Mouse (Mus musculus) frontal cortex, postnatal 25 days (tissue): ENCODE data around the gene Tnf.
A peak's percentile ranks its signal among the peaks of the same experiment; 100 is the strongest.

Source experiments
- DNase-seq, 2 experiments: peaks; one replicate each; pipeline ENCODE4 v3.0.0; 2022; ENCODE audit warnings: low spot score in 2 of 2

Gene Tnf

GRCm38 (mm10) chr17:35173329-35173728 is 28.5 kb downstream of the Tnf start:
- no peak for DNase-seq

- DNase-seq: no peak
These were observed 29.2 kb downstream of the Tnf start for GRCm38 (mm10) chr17:35172445-35173234.

- DNase-seq: no peak
These were observed 33.1 kb downstream of the Tnf start for GRCm38 (mm10) chr17:35168541-35169207.

- DNase-seq: no peak
These were observed 34.0 kb downstream of the Tnf start for GRCm38 (mm10) chr17:35167794-35168193.

- peak in 1 of 2 experiments; percentile 45 for DNase-seq
These were observed 35.3 kb downstream of the Tnf start for GRCm38 (mm10) chr17:35166352-35167035.

GRCm38 (mm10) chr17:35165451-35166155 is 36.2 kb downstream of the Tnf start:
- no peak for DNase-seq

- DNase-seq: peak; percentile 98 to 99
These were observed 37.0 kb downstream of the Tnf start, which contains the start of gene Prrc2a for GRCm38 (mm10) chr17:35164568-35165450. Gene Prrc2a, minus strand, starts transcription at chr17:35164897.

- no peak for DNase-seq
These were observed 37.6 kb downstream of the Tnf start for GRCm38 (mm10) chr17:35164218-35164567.

- no peak for DNase-seq
These were observed 38.3 kb downstream of the Tnf start for GRCm38 (mm10) chr17:35163326-35164081.

- no peak for DNase-seq
These were observed 39.1 kb downstream of the Tnf start for GRCm38 (mm10) chr17:35162730-35163129.

- no peak for DNase-seq
These were observed 39.7 kb downstream of the Tnf start for GRCm38 (mm10) chr17:35162121-35162520.

GRCm38 (mm10) chr17:35161421-35161820 is 40.4 kb downstream of the Tnf start:
- no peak for DNase-seq

- no peak for DNase-seq
These were observed 42.2 kb downstream of the Tnf start for GRCm38 (mm10) chr17:35159638-35160037.

- DNase-seq: no peak
These were observed 42.8 kb downstream of the Tnf start for GRCm38 (mm10) chr17:35158850-35159593.

- DNase-seq: no peak
These were observed 44.1 kb downstream of the Tnf start for GRCm38 (mm10) chr17:35157661-35158175.

- DNase-seq: no peak
These were observed 44.6 kb downstream of the Tnf start for GRCm38 (mm10) chr17:35157254-35157653.

GRCm38 (mm10) chr17:35156461-35157200 is 45.2 kb downstream of the Tnf start:
- no peak for DNase-seq

GRCm38 (mm10) chr17:35155451-35155850 is 46.4 kb downstream of the Tnf start:
- DNase-seq: no peak

- no peak for DNase-seq
These were observed 47.2 kb downstream of the Tnf start for GRCm38 (mm10) chr17:35154616-35155015.
